Comparison of ENCODE assay signal across 21 mouse cellular contexts in the genomic region with DNA sequence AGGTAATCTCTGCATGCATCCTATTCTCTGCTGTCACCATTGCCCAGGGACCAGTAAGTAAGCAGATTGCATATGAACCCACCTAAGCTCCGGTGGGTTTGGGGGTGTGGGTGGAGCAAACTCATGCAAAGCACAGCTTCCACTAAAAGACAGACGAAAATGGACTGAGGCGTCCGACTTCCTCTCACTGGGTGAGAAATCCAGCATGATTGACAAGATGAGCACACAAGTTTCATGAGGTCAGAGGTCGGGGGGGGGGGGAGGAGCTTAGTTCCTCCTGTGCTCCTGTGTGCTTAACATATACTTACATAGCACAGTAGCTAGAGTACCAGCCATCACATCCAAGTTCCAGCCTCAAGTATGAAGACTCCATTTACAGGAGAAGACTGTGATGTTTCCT.
"Had no signal": no experiment of that assay in that cellular context is flagged by ENCODE, and none has a peak within 500 bp of the region (broad histone marks: within the 10 kb centered on the region; RNA-seq: fewer than 3 reads in every experiment).

No protein-coding gene starts in this region.

- H3K27me3 ChIP-seq: intestine, embryonic 15.5 days; kidney, embryonic 15.5 days; limb, embryonic 13.5 days; liver, embryonic 13.5 days; megakaryocyte, embryonic 14.5 days; midbrain, embryonic 13.5 days; stomach, embryonic 15.5 days had no signal

- H3K9ac ChIP-seq: intestine, embryonic 15.5 days; kidney, embryonic 15.5 days; limb, embryonic 13.5 days; liver, embryonic 13.5 days; lung, embryonic 14.5 days; midbrain, embryonic 13.5 days; stomach, embryonic 15.5 days had no signal

- ATAC-seq: intestine, embryonic 15.5 days; lung, postnatal 0 days; midbrain, embryonic 13.5 days; midbrain, embryonic 16.5 days had no signal

- H3K4me1 ChIP-seq: intestine, embryonic 15.5 days; kidney, embryonic 15.5 days; limb, embryonic 10.5 days; midbrain, embryonic 10.5 days; stomach, embryonic 15.5 days had no signal

- DNase-seq: kidney, adult 11 months; kidney, adult 8-10 months; kidney, postnatal 10 days; layer of hippocampus, adult 9-11 months; liver; liver, embryonic 13.5 days; lung, embryonic 14.5 days; lung, postnatal 4 days; thymus, postnatal 36 days had no signal

- H3K4me2 ChIP-seq: intestine, embryonic 15.5 days; kidney, embryonic 15.5 days; limb, embryonic 13.5 days; liver, embryonic 13.5 days; lung, embryonic 14.5 days; midbrain, embryonic 13.5 days; stomach, embryonic 15.5 days had no signal

- H3K36me3 ChIP-seq: intestine, embryonic 15.5 days; liver, embryonic 13.5 days; midbrain, embryonic 13.5 days; stomach, embryonic 15.5 days had no signal

- H3K9me3 ChIP-seq: intestine, embryonic 15.5 days; kidney, embryonic 15.5 days; limb, embryonic 10.5 days; liver, embryonic 13.5 days; megakaryocyte, embryonic 14.5 days; midbrain, embryonic 10.5 days; midbrain, embryonic 13.5 days; stomach, embryonic 15.5 days had no signal

- H3K27ac ChIP-seq: intestine, embryonic 15.5 days; kidney, embryonic 15.5 days; layer of hippocampus, adult 2 months; limb, embryonic 10.5 days; limb, embryonic 13.5 days; liver, embryonic 13.5 days; midbrain, embryonic 10.5 days; midbrain, embryonic 13.5 days; stomach, embryonic 15.5 days had no signal

- H3K4me3 ChIP-seq: intestine, embryonic 15.5 days; kidney, embryonic 15.5 days; layer of hippocampus, adult 2 months; limb, embryonic 10.5 days; limb, embryonic 13.5 days; liver, embryonic 13.5 days; megakaryocyte, embryonic 14.5 days; midbrain, embryonic 10.5 days; midbrain, embryonic 13.5 days; myocyte; stomach, embryonic 15.5 days had no signal
